Mouse (Mus musculus): Measurements from ENCODE around the gene Tnks1bp1.

DNA sequence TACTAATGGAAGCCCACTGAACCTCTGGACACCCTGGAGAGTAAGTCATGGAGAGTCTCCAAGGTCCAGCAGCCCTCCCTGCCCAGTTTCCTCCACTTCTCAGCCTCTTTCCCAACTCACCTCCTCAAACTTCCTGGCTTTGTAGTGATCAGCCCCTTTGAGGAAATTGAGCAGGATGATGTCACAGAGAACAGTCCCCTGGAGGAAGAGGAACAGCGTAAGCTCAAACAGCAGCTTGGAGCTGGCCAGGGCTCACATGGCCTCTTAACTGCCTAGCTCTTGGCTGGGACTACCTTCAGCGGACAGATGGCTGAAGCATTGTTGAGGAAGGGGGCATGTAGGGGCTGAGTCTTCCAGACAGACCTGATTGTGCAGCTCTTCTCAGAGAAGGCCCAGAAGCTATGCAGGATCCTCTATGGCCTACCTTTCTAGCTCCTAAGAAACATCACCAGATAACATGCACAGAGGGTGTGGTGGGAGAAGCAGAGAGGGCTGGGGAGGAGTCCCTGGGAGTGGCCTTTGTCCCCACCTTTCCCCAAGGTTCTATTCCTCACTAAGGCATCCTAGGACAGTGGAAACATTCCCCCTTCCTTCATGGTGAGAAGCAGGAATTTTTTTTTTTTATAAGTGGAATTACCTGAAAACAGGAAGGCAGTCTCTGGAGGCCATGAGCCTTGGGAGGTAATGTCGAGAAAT lies 48.2 kb upstream of the Tnks1bp1 start:
- TF ChIP-seq POLR2A (IDR thresholded peaks at IDR 0.05; ENCODE audit: low read depth, low read length), result no peak
- TF ChIP-seq CTCF (IDR thresholded peaks at IDR 0.05; ENCODE audit: extremely low read depth, insufficient read length, insufficient replicate concordance, low read depth, low read length), result no peak
